Mouse (Mus musculus) lung, embryonic 14.5 days (tissue): ENCODE results near the gene Pak7. TPM values are rescaled to one million over a fixed set of nuclear protein-coding genes. Genes with fewer than 3 reads are reported as not detected.
"Not testable (repeated sequence)": the region's sequence is repeated elsewhere in the genome, so short reads cannot be mapped to it uniquely, and the experiment has no call there.

Source experiments
- ATAC-seq: fragments of 200-750 bp; cut with Nextera tagmentation; 2 replicates; pipeline ENCODE4 v1.8.0; 2017; ENCODE audit warnings: mild to moderate bottlenecking, moderate TSS enrichment, moderate library complexity; ENCODE audit not compliant: insufficient read depth
- DNase-seq: peaks from one replicate; pipeline ENCODE4 v3.0.0-alpha.2; 2015
- H3K27ac ChIP-seq: fragments of 300-500 bp; sonication (generic); 2 replicates; pipeline ENCODE4 v1.5.1; 2014; ENCODE audit warnings: low read depth, mild to moderate bottlenecking, moderate library complexity
- H3K27me3 ChIP-seq: fragments of 300-500 bp; sonication (generic); 2 replicates; pipeline ENCODE4 v1.6.1; 2014; ENCODE audit warnings: low read length, control low read depth; ENCODE audit not compliant: insufficient read depth
- H3K36me3 ChIP-seq: fragments of 300-500 bp; sonication (generic); 2 replicates; pipeline ENCODE4 v1.6.1; 2014; ENCODE audit warnings: control low read depth; ENCODE audit not compliant: insufficient read depth
- H3K4me1 ChIP-seq: fragments of 300-500 bp; sonication (generic); 2 replicates; pipeline ENCODE4 v1.6.1; 2014; ENCODE audit warnings: antibody characterized with exemption, control low read depth; ENCODE audit not compliant: insufficient read depth
- H3K4me2 ChIP-seq: fragments of 300-500 bp; sonication (generic); 2 replicates; pipeline ENCODE4 v1.6.1; 2014; ENCODE audit warnings: mild to moderate bottlenecking
- H3K4me3 ChIP-seq: fragments of 300-500 bp; sonication (generic); 2 replicates; pipeline ENCODE4 v1.5.1; 2014; ENCODE audit warnings: low read depth, low read length
- H3K9ac ChIP-seq: fragments of 300-500 bp; sonication (generic); 2 replicates; pipeline ENCODE4 v1.6.1; 2014
- H3K9me3 ChIP-seq: fragments of 300-500 bp; sonication (generic); 2 replicates; pipeline ENCODE4 v1.6.1; 2016; ENCODE audit warnings: low read depth, low read length, control low read depth
- CTCF ChIP-seq: IDR thresholded peaks from 2 replicates; pipeline ENCODE4 v1.5.1; 2016; ENCODE audit warnings: antibody characterized with exemption, low read depth
- WGBS: fragments of 180-500 bp; shearing (Covaris S2); extraction: QIAGEN DNeasy Blood & Tissue Kit; methylation state at CpG from one replicate; pipeline ENCODE4 v1.1.7; 2014; 5-methylcytosine and 5-hydroxymethylcytosine counted together
- polyA plus RNA-seq: library from polyadenylated mRNA; unstranded; fragments of >200 nt; fragmentation: Nextera tagmentation; extraction: Ambion mirVana; gene quantifications from 2 replicates; pipeline ENCODE4 v1.2.1, GENCODE M21; 2014

Gene Pak7
- polyA plus RNA-seq, 1 experiment from 2014 or later, result 0.64 TPM

- H3K27me3 ChIP-seq, result no peaks in the 10 kb centered on the region
- DNase-seq (peak; percentile 11), ATAC-seq (no peak)
- 81% methylated on average over 2 of the region's 2 CpGs for WGBS
- H3K4me1 ChIP-seq, result no peaks in the 10 kb centered on the region
- no peaks in the 10 kb centered on the region for H3K9me3 ChIP-seq
- no peak overlapping the region for H3K4me3 ChIP-seq
- H3K36me3 ChIP-seq, result no peaks in the 10 kb centered on the region
- H3K27ac ChIP-seq, result no peak overlapping the region
- H3K9ac ChIP-seq, result no peak overlapping the region
- H3K4me2 ChIP-seq, result no peak overlapping the region
- no peak for TF ChIP-seq CTCF
Measured at GRCm38 (mm10) chr2:136351393-136352096, 36.2 kb downstream of the Pak7 start.

GRCm38 (mm10) chr2:136350459-136350858, 37.3 kb downstream of the Pak7 start:
- Histone ChIP-seq H3K9me3 (no peaks in the 10 kb centered on the region), H3K4me3 (no peak overlapping the region), H3K9ac (no peak overlapping the region), H3K36me3 (no peaks in the 10 kb centered on the region), H3K4me1 (no peaks in the 10 kb centered on the region), H3K27ac (no peak overlapping the region), H3K4me2 (no peak overlapping the region), H3K27me3 (no peaks in the 10 kb centered on the region)
- 48% methylated on average over 3 of the region's 3 CpGs for WGBS
- TF ChIP-seq CTCF, result no peak
- DNase-seq (no peak), ATAC-seq (no peak)

GRCm38 (mm10) chr2:136349671-136350275, 38.0 kb downstream of the Pak7 start:
- Histone ChIP-seq H3K9me3 (no peaks in the 10 kb centered on the region), H3K27me3 (no peaks in the 10 kb centered on the region), H3K27ac (no peak overlapping the region), H3K4me1 (no peaks in the 10 kb centered on the region), H3K4me2 (no peak overlapping the region), H3K4me3 (no peak overlapping the region), H3K36me3 (no peaks in the 10 kb centered on the region), H3K9ac (no peak overlapping the region)
- DNase-seq (peak; percentile 24), ATAC-seq (no peak)
- 52% methylated on average over 8 of the region's 8 CpGs for WGBS
- TF ChIP-seq CTCF, result no peak

GRCm38 (mm10) chr2:136344240-136344780, 43.5 kb downstream of the Pak7 start:
- not testable (repeated sequence) for H3K36me3 ChIP-seq, H3K9me3 ChIP-seq, ATAC-seq, H3K9ac ChIP-seq, H3K4me2 ChIP-seq, H3K4me3 ChIP-seq, H3K27me3 ChIP-seq, DNase-seq, H3K27ac ChIP-seq, H3K4me1 ChIP-seq
- 75% methylated on average over 4 of the region's 4 CpGs for WGBS

GRCm38 (mm10) chr2:136329974-136330373, 57.8 kb downstream of the Pak7 start:
- no peak for ATAC-seq
- H3K27me3 ChIP-seq, result no peaks in the 10 kb centered on the region
- no peak for DNase-seq
- H3K9ac ChIP-seq, result no peak overlapping the region
- TF ChIP-seq CTCF, result no peak
- H3K27ac ChIP-seq, result no peak overlapping the region
- WGBS, result 78% methylated on average over 1 of the region's 1 CpGs
- H3K36me3 ChIP-seq, result no peaks in the 10 kb centered on the region
- no peaks in the 10 kb centered on the region for H3K4me1 ChIP-seq
- H3K9me3 ChIP-seq, result no peaks in the 10 kb centered on the region
- H3K4me3 ChIP-seq, result no peak overlapping the region
- no peak overlapping the region for H3K4me2 ChIP-seq

- DNase-seq, result no peak
- Histone ChIP-seq H3K4me3 (no peak overlapping the region), H3K27me3 (no peaks in the 10 kb centered on the region), H3K36me3 (no peaks in the 10 kb centered on the region), H3K4me1 (no peaks in the 10 kb centered on the region), H3K9me3 (no peaks in the 10 kb centered on the region), H3K4me2 (no peak overlapping the region), H3K9ac (no peak overlapping the region), H3K27ac (no peak overlapping the region)
- no peak for ATAC-seq
- TF ChIP-seq CTCF, result no peak
- 62% methylated on average over 4 of the region's 4 CpGs for WGBS
Measured at GRCm38 (mm10) chr2:136325646-136326045, 62.1 kb downstream of the Pak7 start.

- TF ChIP-seq CTCF, result no peak
- Histone ChIP-seq H3K4me3 (no peak overlapping the region), H3K9ac (no peak overlapping the region), H3K27me3 (no peaks in the 10 kb centered on the region), H3K4me2 (no peak overlapping the region), H3K36me3 (no peaks in the 10 kb centered on the region), H3K9me3 (no peaks in the 10 kb centered on the region), H3K4me1 (no peaks in the 10 kb centered on the region), H3K27ac (no peak overlapping the region)
- no peak for ATAC-seq
- 68% methylated on average over 3 of the region's 3 CpGs for WGBS
- DNase-seq, result no peak
Measured at GRCm38 (mm10) chr2:136309313-136309712, 78.5 kb downstream of the Pak7 start.
